Mouse (Mus musculus): ENCODE measurements around the gene Ppargc1a.

Gene Ppargc1a

GRCm38 (mm10) chr5:51415456-51415855 is 152.1 kb downstream of the Ppargc1a start:
- no peak for DNase-seq (ENCODE audit: low spot score in 2 of 2)

GRCm38 (mm10) chr5:51412303-51413117 is 155.0 kb downstream of the Ppargc1a start:
- DNase-seq (ENCODE audit: low spot score in 2 of 2): no peak

GRCm38 (mm10) chr5:51410006-51410405 is 157.5 kb downstream of the Ppargc1a start:
- DNase-seq (ENCODE audit: low spot score in 2 of 2): no peak

GRCm38 (mm10) chr5:51406406-51406805 is 161.1 kb downstream of the Ppargc1a start:
- DNase-seq (ENCODE audit: low spot score in 2 of 2): no peak

All from spleen, postnatal 36 days (tissue).